Mouse (Mus musculus) embryonic fibroblast, embryonic 13.5 days (primary cell): ENCODE measurements at regions not wholly inside any gene's neighbourhood (a gene's known extent, or its start where the extent isn't known, plus 50 kb on each side); places are given as distances from the start of the nearest gene placed in this dataset.

Experiments used
- CTCF ChIP-seq: IDR thresholded peaks from 2 replicates; pipeline ENCODE4 v1.5.1; 2011; ENCODE audit warnings: mild to moderate bottlenecking, control low read depth, low read length, moderate library complexity, borderline replicate concordance; ENCODE audit not compliant: insufficient read depth
- POLR2A ChIP-seq: IDR thresholded peaks from 2 replicates; pipeline ENCODE4 v1.6.1; 2011; ENCODE audit warnings: low read depth, mild to moderate bottlenecking, control low read depth, low read length, moderate library complexity

DNA sequence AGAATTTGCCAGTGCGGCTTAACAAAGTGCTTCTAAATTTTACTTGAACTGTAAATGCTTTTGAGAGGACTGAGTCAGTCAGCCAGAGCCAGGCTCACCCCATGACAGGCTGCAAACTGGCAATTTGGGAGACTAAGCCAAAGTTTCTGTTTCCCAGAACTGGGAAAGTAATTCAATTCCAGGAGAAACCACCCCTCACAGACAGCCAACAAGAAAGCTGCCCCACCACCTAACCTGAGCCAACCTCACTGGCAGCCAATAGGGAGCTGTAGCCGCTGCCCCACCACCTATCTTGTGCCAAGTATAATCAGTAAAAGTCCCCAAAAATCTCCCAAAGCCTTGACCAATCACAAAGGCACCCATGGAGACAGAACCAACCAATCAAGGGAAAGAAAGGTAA is 71.6 kb upstream of the Wdr75 start:
- TF ChIP-seq CTCF: no peak
- TF ChIP-seq POLR2A: no peak
